In the genomic region with DNA sequence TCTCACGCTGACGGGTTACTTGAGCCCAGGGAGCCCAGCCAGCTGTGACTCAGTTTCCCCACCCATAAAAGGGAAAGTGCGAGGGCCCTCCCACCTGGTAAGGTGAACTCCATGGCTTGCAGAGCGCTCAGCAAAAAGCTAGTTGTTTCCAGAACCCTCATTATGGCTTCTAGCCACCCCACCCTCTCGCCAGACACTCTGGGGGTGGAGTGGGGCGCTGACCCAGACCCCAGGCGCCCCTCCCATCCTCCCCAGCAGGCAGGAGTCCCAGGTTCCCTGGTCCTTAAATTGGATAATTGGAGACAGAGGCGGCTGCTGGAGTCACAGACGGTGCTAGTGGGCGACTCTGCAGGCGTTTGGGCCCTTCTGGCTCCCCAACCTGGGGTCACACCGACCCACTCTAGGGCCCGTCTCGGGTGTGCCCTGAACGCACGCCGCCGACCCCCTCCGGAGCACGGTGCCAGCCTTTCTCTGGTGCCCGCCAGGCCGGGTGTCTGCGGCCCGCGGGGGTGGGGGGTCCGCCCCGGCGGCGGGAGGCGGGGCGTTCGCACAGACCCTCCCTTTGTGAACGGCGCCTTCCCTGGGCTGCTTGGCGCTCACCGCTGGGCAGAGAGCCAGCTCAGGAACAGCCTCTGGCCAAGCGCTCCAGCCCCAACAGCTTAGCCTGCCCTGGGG, we compare ENCODE assay signal across 8 mouse cellular contexts. TPM values are rescaled to one million over a fixed set of nuclear protein-coding genes. Genes with fewer than 3 reads are reported as not detected.
DNase-seq lines count a peak whose midpoint lies in the region; ATAC-seq and TF ChIP-seq lines count a peak whose summit lies in the region.

No protein-coding gene starts in this region.

- no peaks in the 10 kb centered on the region for H3K9me3 ChIP-seq in embryonic facial prominence, embryonic 12.5 days
- no peaks in the 10 kb centered on the region for H3K9me3 ChIP-seq in heart, postnatal 0 days (replicated peaks; ENCODE audit: control insufficient read depth, low read length)
- no peaks in the 10 kb centered on the region for H3K9me3 ChIP-seq in stomach, postnatal 0 days (ENCODE audit: control insufficient read depth, low read length)

- DNase-seq in testis, postnatal 10 days (ENCODE audit: low spot score) = peak; percentile 87
- no peak for DNase-seq in testis, postnatal 14 days (ENCODE audit: low spot score)
- peak; percentile 51 for DNase-seq in heart, postnatal 0 days (ENCODE audit: low spot score)
- peak; percentile 83 to 87 for DNase-seq in kidney, postnatal 25 days
- peak; percentile 82 for DNase-seq in lung, postnatal 36 days
- peak; percentile 85 for DNase-seq in stomach, postnatal 0 days (ENCODE audit: low spot score)
- no peak for DNase-seq in spleen, postnatal 36 days (ENCODE audit: low spot score in 2 of 2)

- no peaks in the 10 kb centered on the region for H3K36me3 ChIP-seq in embryonic facial prominence, embryonic 12.5 days
- no peaks in the 10 kb centered on the region for H3K36me3 ChIP-seq in heart, postnatal 0 days (replicated peaks; ENCODE audit: control insufficient read depth, insufficient read depth, low read length)
- no peaks in the 10 kb centered on the region for H3K36me3 ChIP-seq in stomach, postnatal 0 days (ENCODE audit: control insufficient read depth, insufficient read depth, low read length)

- H3K4me2 ChIP-seq in embryonic facial prominence, embryonic 12.5 days (replicated peaks) = peak overlapping the region; percentile 60
- H3K4me2 ChIP-seq in heart, postnatal 0 days (ENCODE audit: low read depth, low read length) = peak overlapping the region; percentile 72
- H3K4me2 ChIP-seq in stomach, postnatal 0 days (replicated peaks; ENCODE audit: low read depth) = peak overlapping the region; percentile 68

- peak overlapping the region; percentile 57 for H3K9ac ChIP-seq in embryonic facial prominence, embryonic 12.5 days
- peak overlapping the region; percentile 52; the same call in 1 of the 2 replicates for H3K9ac ChIP-seq in heart, postnatal 0 days (replicated peaks; ENCODE audit: low read depth, low read length)
- peak overlapping the region; percentile 61 for H3K9ac ChIP-seq in stomach, postnatal 0 days (ENCODE audit: low read length)

- H3K27me3 ChIP-seq in embryonic facial prominence, embryonic 12.5 days = peaks cover 42% of the 10 kb centered on the region
- no peaks in the 10 kb centered on the region for H3K27me3 ChIP-seq in heart, postnatal 0 days (ENCODE audit: control insufficient read depth, insufficient read depth, low read length)
- H3K27me3 ChIP-seq in stomach, postnatal 0 days (ENCODE audit: control insufficient read depth, insufficient read depth, low read length) = no peaks in the 10 kb centered on the region

- peaks cover 95% of the 10 kb centered on the region for H3K4me1 ChIP-seq in embryonic facial prominence, embryonic 12.5 days
- H3K4me1 ChIP-seq in heart, postnatal 0 days (ENCODE audit: control insufficient read depth, insufficient read depth) = peaks cover 82% of the 10 kb centered on the region
- peaks cover 59% of the 10 kb centered on the region for H3K4me1 ChIP-seq in stomach, postnatal 0 days (replicated peaks; ENCODE audit: control insufficient read depth, insufficient read depth)

- no peak for TF ChIP-seq CTCF in heart, postnatal 0 days (IDR thresholded peaks at IDR 0.05; ENCODE audit: low read depth)
- no peak for TF ChIP-seq CTCF in stomach, postnatal 0 days (IDR thresholded peaks at IDR 0.05; ENCODE audit: low read depth)

- H3K27ac ChIP-seq in embryonic facial prominence, embryonic 12.5 days = peak overlapping the region; percentile 90
- 0 out of 2 replicates have a peak overlapping the region, but pooled peaks have one; percentile 40 for H3K27ac ChIP-seq in heart, postnatal 0 days (ENCODE audit: low read depth)
- peak overlapping the region; percentile 69 for H3K27ac ChIP-seq in stomach, postnatal 0 days (replicated peaks)

- peak overlapping the region; percentile 34 for H3K4me3 ChIP-seq in embryonic facial prominence, embryonic 12.5 days
- peak overlapping the region; percentile 43 for H3K4me3 ChIP-seq in heart, postnatal 0 days (ENCODE audit: low read depth, low read length)
- peak overlapping the region; percentile 27 for H3K4me3 ChIP-seq in stomach, postnatal 0 days (ENCODE audit: low read depth, low read length)

- under 1% methylated on average over 37 of the region's 37 CpGs for WGBS in embryonic facial prominence, embryonic 12.5 days
- 3% methylated on average over 37 of the region's 37 CpGs for WGBS in heart, postnatal 0 days
- WGBS in stomach, postnatal 0 days = 2% methylated on average over 37 of the region's 37 CpGs

- no peak for TF ChIP-seq EP300 in heart, postnatal 0 days (IDR thresholded peaks at IDR 0.05; ENCODE audit: low read depth)
- TF ChIP-seq EP300 in stomach, postnatal 0 days (optimal IDR thresholded peaks at IDR 0.05) = no peak

- peak; percentile 49; the same call in 1 of the 2 replicates for ATAC-seq in embryonic facial prominence, embryonic 12.5 days (ENCODE audit: insufficient number of reproducible peaks, insufficient read depth, low FRiP score, low TSS enrichment)
- no peak for ATAC-seq in heart, postnatal 0 days (ENCODE audit: insufficient read depth, low read depth)
- peak; percentile 17; the same call in 1 of the 2 replicates for ATAC-seq in stomach, postnatal 0 days (ENCODE audit: low FRiP score, low TSS enrichment)

RNA-seq across cellular contexts. Expression of a gene that starts 6.4 kb away (rescaled TPM):
- polyA plus RNA-seq in embryonic facial prominence, embryonic 12.5 days (2016; fragmentation: Nextera tagmentation; extraction: Ambion mirVana) = 15.9 and 20.5 TPM in 2 replicates
- total RNA-seq in heart, postnatal 0 days (2014; rRNA removed; ENCODE audit: low replicate concordance) = 18.9 and 26.8 TPM in 2 replicates
- polyA plus RNA-seq in heart, postnatal 0 days (2015; fragmentation: Nextera tagmentation; extraction: Ambion mirVana) = 22.3 and 28.0 TPM in 2 replicates
- 59.5 and 62.2 TPM in 2 replicates for polyA plus RNA-seq in stomach, postnatal 0 days (2015; fragmentation: Nextera tagmentation; extraction: Ambion mirVana)

RNA-seq across cellular contexts. Expression of a gene that starts 18.2 kb away (rescaled TPM):
- 70.3 TPM in 2 replicates for polyA plus RNA-seq in embryonic facial prominence, embryonic 12.5 days (2016; fragmentation: Nextera tagmentation; extraction: Ambion mirVana)
- 13.9 and 18.9 TPM in 2 replicates for total RNA-seq in heart, postnatal 0 days (2014; rRNA removed; ENCODE audit: low replicate concordance)
- 9.1 and 9.7 TPM in 2 replicates for polyA plus RNA-seq in heart, postnatal 0 days (2015; fragmentation: Nextera tagmentation; extraction: Ambion mirVana)
- polyA plus RNA-seq in stomach, postnatal 0 days (2015; fragmentation: Nextera tagmentation; extraction: Ambion mirVana) = 12.0 and 12.4 TPM in 2 replicates

RNA-seq across cellular contexts. Expression of a gene that starts 35.5 kb away (rescaled TPM):
- polyA plus RNA-seq in embryonic facial prominence, embryonic 12.5 days (2016; fragmentation: Nextera tagmentation; extraction: Ambion mirVana) = 308 and 322 TPM in 2 replicates
- 163 and 256 TPM in 2 replicates for total RNA-seq in heart, postnatal 0 days (2014; rRNA removed; ENCODE audit: low replicate concordance)
- 355 and 386 TPM in 2 replicates for polyA plus RNA-seq in heart, postnatal 0 days (2015; fragmentation: Nextera tagmentation; extraction: Ambion mirVana)
- 292 and 304 TPM in 2 replicates for polyA plus RNA-seq in stomach, postnatal 0 days (2015; fragmentation: Nextera tagmentation; extraction: Ambion mirVana)

Comparison
In these comparisons a context has a peak if more than half of its experiments do, and no peak if none do; other contexts are left out.
1. DNase-seq: peak in testis, postnatal 10 days (single experiment), heart, postnatal 0 days (single experiment), kidney, postnatal 25 days (2 of 2), lung, postnatal 36 days (single experiment) and stomach, postnatal 0 days (single experiment); none in testis, postnatal 14 days (single experiment) and spleen, postnatal 36 days (0 of 2).
2. H3K27ac ChIP-seq: peak in every context shown above with its lines; median percentile 90 in embryonic facial prominence, embryonic 12.5 days; 69 in stomach, postnatal 0 days; 40 in heart, postnatal 0 days.
3. Peak in every context shown above with its lines, with median percentiles within 50 percentile points of each other: H3K4me2 ChIP-seq, H3K4me3 ChIP-seq and H3K9ac ChIP-seq.